Mouse (Mus musculus): ENCODE results near the gene Borcs6. TPM values are rescaled to one million over a fixed set of nuclear protein-coding genes. Genes with fewer than 3 reads are reported as not detected.

Gene Borcs6
- polyA plus RNA-seq, 1 experiment = 16.7 TPM

DNA sequence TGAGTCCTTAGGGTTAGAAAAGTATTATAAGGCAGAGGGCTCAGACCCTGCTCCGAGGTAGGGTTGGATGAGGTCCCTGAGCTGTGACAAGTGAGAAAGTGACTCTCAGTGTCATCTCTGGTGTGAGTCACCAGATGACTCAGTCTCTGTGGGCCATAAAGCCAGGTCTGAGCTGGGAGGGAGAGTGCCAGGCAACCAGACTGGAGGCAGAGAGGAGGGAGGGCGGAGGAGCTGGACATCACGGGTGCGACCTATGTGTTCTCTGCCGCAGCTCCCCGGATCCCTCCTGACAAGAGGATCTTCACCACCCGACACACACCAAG, 42.8 kb downstream of the Borcs6 start:
- no peaks in the 10 kb centered on the region for H3K27me3 ChIP-seq (ENCODE audit: control insufficient read depth, insufficient read depth, low read length)
- no peak overlapping the region for H3K4me3 ChIP-seq (ENCODE audit: extremely low read depth, insufficient read depth, insufficient read length)
- TF ChIP-seq CTCF (IDR thresholded peaks at IDR 0.05; ENCODE audit: extremely low read depth, insufficient read depth, insufficient read length, insufficient replicate concordance) (no peak), POLR2A (IDR thresholded peaks at IDR 0.05; ENCODE audit: low read depth, low read length) (no peak)
- no peak overlapping the region for H3K27ac ChIP-seq (ENCODE audit: insufficient read depth, low read length)
- 95% methylated on average over 7 of the region's 7 CpGs for WGBS
- DNase-seq (ENCODE audit: low read depth in 1 of 2, low spot score in 2 of 2) = no peak
- H3K36me3 ChIP-seq (ENCODE audit: control insufficient read depth, insufficient read depth, low read length) = peaks cover 58% of the 10 kb centered on the region
- peaks cover 16% of the 10 kb centered on the region; the same call in 1 of the 2 replicates for H3K4me1 ChIP-seq (ENCODE audit: control insufficient read depth, insufficient read depth, insufficient read length)

DNA sequence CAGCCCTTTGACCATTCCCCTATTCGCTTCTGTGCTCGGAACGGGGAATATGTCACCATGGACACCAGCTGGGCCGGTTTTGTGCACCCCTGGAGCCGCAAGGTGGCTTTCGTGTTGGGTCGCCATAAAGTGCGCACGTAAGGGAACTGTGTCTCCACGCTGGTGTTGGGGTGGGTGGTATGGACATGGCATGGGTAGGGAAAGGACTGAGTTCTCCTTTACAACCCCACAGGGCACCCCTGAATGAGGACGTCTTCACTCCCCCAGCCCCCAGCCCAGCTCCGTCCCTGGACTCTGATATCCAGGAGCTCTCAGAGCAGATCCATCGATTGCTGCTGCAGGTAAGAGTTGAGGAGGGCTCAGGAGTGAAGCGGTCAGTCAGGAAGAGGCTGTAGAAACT, 43.6 kb downstream of the Borcs6 start:
- Histone ChIP-seq H3K36me3 (ENCODE audit: control insufficient read depth, insufficient read depth, low read length) (peaks cover 66% of the 10 kb centered on the region), H3K4me3 (ENCODE audit: extremely low read depth, insufficient read depth, insufficient read length) (no peak overlapping the region), H3K4me1 (ENCODE audit: control insufficient read depth, insufficient read depth, insufficient read length) (peaks cover 9% of the 10 kb centered on the region; the same call in 1 of the 2 replicates), H3K27me3 (ENCODE audit: control insufficient read depth, insufficient read depth, low read length) (no peaks in the 10 kb centered on the region), H3K27ac (ENCODE audit: insufficient read depth, low read length) (no peak overlapping the region)
- DNase-seq (ENCODE audit: low read depth in 1 of 2, low spot score in 2 of 2) = no peak
- TF ChIP-seq POLR2A (IDR thresholded peaks at IDR 0.05; ENCODE audit: low read depth, low read length) = no peak
- TF ChIP-seq CTCF (IDR thresholded peaks at IDR 0.05; ENCODE audit: extremely low read depth, insufficient read depth, insufficient read length, insufficient replicate concordance) = no peak
- 95% methylated on average over 14 of the region's 14 CpGs for WGBS

DNA sequence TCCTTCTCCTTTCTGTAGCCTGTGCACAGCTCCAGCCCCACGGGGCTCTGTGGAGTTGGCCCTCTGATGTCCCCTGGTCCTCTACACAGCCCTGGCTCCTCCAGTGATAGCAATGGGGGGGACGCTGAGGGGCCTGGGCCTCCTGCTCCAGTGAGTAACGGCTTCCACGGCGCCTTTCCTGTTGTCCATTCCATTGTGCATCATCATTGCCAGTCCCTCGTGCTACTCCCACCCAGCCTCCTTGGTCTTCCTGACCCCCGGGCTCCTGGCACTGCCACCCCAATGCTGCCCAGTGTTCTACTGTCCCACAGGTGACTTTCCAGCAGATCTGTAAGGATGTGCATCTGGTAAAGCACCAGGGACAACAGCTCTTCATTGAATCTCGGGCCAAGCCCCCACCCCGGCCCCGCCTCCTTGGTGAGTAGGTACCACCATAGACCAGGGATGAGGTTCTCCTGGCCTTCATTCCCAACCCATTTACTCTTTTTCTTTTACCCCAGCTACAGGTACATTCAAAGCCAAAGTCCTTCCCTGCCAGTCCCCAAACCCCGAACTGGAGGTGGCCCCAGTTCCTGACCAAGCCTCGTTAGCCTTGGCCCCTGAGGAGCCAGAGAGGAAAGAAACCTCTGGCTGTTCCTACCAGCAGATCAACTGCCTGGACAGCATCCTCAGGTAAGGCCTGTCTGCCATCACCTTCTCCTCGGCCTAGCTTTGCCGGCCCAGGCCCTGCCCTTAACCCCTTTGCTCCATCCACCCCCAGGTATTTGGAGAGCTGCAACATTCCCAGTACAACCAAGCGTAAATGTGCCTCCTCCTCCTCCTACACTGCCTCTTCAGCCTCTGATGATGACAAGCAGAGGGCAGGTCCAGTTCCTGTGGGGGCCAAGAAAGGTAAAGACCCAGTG, 44.3 kb downstream of the Borcs6 start:
- H3K4me3 ChIP-seq (ENCODE audit: extremely low read depth, insufficient read depth, insufficient read length) = no peak overlapping the region

DNA sequence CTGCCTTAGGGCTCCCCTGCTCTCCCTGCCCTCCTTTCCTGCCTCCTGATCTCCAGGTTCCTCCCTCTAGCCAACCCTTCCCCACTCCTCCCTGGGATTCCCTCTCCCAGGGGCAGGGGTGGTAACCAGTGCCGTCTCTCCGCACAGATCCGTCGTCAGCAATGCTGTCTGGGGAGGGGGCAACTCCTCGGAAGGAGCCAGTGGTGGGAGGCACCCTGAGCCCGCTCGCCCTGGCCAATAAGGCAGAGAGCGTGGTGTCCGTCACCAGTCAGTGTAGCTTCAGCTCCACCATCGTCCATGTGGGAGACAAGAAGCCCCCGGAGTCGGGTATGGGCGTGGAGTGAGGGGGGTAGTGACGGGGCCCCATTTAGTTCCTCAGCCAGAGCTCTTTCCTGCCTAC, 45.0 kb downstream of the Borcs6 start:
- no peaks in the 10 kb centered on the region for H3K27me3 ChIP-seq (ENCODE audit: control insufficient read depth, insufficient read depth, low read length)
- no peak overlapping the region for H3K27ac ChIP-seq (ENCODE audit: insufficient read depth, low read length)
- WGBS = 95% methylated on average over 14 of the region's 14 CpGs
- DNase-seq (ENCODE audit: low read depth in 1 of 2, low spot score in 2 of 2) = no peak
- no peak overlapping the region for H3K4me3 ChIP-seq (ENCODE audit: extremely low read depth, insufficient read depth, insufficient read length)
- peaks cover 6% of the 10 kb centered on the region; the same call in 1 of the 2 replicates for H3K4me1 ChIP-seq (ENCODE audit: control insufficient read depth, insufficient read depth, insufficient read length)
- TF ChIP-seq POLR2A (IDR thresholded peaks at IDR 0.05; ENCODE audit: low read depth, low read length) = no peak
- TF ChIP-seq CTCF (IDR thresholded peaks at IDR 0.05; ENCODE audit: extremely low read depth, insufficient read depth, insufficient read length, insufficient replicate concordance) = no peak
- H3K36me3 ChIP-seq (ENCODE audit: control insufficient read depth, insufficient read depth, low read length) = peaks cover 78% of the 10 kb centered on the region

More for the DNA sequence above, 44.3 kb downstream of the Borcs6 start:
- H3K27me3 ChIP-seq (ENCODE audit: control insufficient read depth, insufficient read depth, low read length) = no peaks in the 10 kb centered on the region
- peaks cover 71% of the 10 kb centered on the region for H3K36me3 ChIP-seq (ENCODE audit: control insufficient read depth, insufficient read depth, low read length)
- no peak overlapping the region for H3K27ac ChIP-seq (ENCODE audit: insufficient read depth, low read length)
- DNase-seq (ENCODE audit: low read depth in 1 of 2, low spot score in 2 of 2) = no peak
- TF ChIP-seq POLR2A (IDR thresholded peaks at IDR 0.05; ENCODE audit: low read depth, low read length) (no peak), CTCF (IDR thresholded peaks at IDR 0.05; ENCODE audit: extremely low read depth, insufficient read depth, insufficient read length, insufficient replicate concordance) (no peak)
- 95% methylated on average over 15 of the region's 15 CpGs for WGBS
- peaks cover 6% of the 10 kb centered on the region; the same call in 1 of the 2 replicates for H3K4me1 ChIP-seq (ENCODE audit: control insufficient read depth, insufficient read depth, insufficient read length)

DNA sequence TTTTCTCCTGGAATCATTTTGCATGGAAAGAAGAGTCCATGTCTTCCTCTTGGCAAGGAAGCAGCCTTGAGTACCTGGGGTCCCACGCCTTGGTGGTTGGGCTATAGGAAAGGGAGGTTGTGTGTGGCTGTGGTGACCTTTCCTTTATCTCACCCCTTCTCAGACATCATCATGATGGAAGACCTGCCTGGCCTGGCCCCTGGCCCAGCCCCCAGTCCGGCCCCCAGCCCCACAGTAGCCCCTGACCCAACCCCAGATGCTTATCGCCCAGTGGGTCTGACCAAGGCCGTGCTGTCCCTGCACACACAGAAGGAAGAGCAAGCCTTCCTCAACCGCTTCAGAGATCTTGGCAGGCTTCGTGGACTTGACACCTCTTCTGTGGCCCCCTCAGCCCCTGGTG, 45.7 kb downstream of the Borcs6 start:
- no peak for DNase-seq (ENCODE audit: low read depth in 1 of 2, low spot score in 2 of 2)
- Histone ChIP-seq H3K36me3 (ENCODE audit: control insufficient read depth, insufficient read depth, low read length) (peaks cover 79% of the 10 kb centered on the region), H3K4me1 (ENCODE audit: control insufficient read depth, insufficient read depth, insufficient read length) (peaks cover 6% of the 10 kb centered on the region; the same call in 1 of the 2 replicates), H3K27me3 (ENCODE audit: control insufficient read depth, insufficient read depth, low read length) (no peaks in the 10 kb centered on the region), H3K27ac (ENCODE audit: insufficient read depth, low read length) (no peak overlapping the region), H3K4me3 (ENCODE audit: extremely low read depth, insufficient read depth, insufficient read length) (no peak overlapping the region)
- WGBS = 92% methylated on average over 6 of the region's 6 CpGs
- TF ChIP-seq CTCF (IDR thresholded peaks at IDR 0.05; ENCODE audit: extremely low read depth, insufficient read depth, insufficient read length, insufficient replicate concordance) = no peak
- TF ChIP-seq POLR2A (IDR thresholded peaks at IDR 0.05; ENCODE audit: low read depth, low read length) = no peak

DNA sequence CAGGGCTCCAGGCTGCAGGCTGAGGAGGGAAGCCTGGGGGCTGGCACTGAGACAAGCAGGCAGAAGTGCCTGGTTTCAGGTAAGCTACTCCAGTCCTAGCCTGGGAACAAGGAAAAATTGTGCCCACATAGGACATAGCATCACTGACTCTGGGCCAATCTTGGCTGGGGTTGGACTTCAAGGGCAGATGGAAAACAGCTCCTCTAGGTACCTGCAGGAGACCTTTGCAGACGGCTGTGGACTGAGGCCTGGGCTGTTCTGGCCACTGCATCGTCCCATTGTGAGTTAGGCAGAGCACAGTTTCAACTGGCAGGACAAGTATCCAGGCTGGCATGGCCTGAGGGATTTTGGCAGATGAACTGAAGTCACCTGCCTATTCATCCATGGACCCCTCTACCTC, 46.3 kb downstream of the Borcs6 start:
- Histone ChIP-seq H3K27me3 (ENCODE audit: control insufficient read depth, insufficient read depth, low read length) (no peaks in the 10 kb centered on the region), H3K27ac (ENCODE audit: insufficient read depth, low read length) (no peak overlapping the region), H3K36me3 (ENCODE audit: control insufficient read depth, insufficient read depth, low read length) (peaks cover 77% of the 10 kb centered on the region), H3K4me1 (ENCODE audit: control insufficient read depth, insufficient read depth, insufficient read length) (peaks cover 2% of the 10 kb centered on the region; the same call in 1 of the 2 replicates), H3K4me3 (ENCODE audit: extremely low read depth, insufficient read depth, insufficient read length) (no peak overlapping the region)
- TF ChIP-seq CTCF (IDR thresholded peaks at IDR 0.05; ENCODE audit: extremely low read depth, insufficient read depth, insufficient read length, insufficient replicate concordance) = no peak
- no peak for TF ChIP-seq POLR2A (IDR thresholded peaks at IDR 0.05; ENCODE audit: low read depth, low read length)
- DNase-seq (ENCODE audit: low read depth in 1 of 2, low spot score in 2 of 2) = no peak
- WGBS = 90% methylated on average over 2 of the region's 2 CpGs

DNA sequence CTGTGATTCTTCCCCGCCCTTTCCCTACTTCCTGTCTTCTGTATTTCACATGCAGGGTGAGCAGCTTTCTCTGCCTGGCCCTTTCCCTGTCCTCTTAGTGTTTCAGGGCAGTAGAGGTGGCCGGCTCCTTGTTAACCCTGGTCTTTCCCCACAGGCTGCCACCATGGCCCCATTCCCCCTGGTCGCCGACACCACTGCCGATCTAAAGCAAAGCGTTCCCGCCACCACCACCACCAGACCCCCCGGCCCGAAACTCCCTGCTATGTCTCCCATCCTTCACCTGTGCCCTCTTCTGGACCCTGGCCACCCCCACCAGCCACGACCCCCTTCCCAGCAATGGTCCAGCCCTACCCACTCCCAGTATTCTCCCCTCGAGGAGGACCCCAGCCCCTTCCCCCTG, 46.8 kb downstream of the Borcs6 start:
- Histone ChIP-seq H3K4me3 (ENCODE audit: extremely low read depth, insufficient read depth, insufficient read length) (no peak overlapping the region), H3K27me3 (ENCODE audit: control insufficient read depth, insufficient read depth, low read length) (no peaks in the 10 kb centered on the region), H3K4me1 (ENCODE audit: control insufficient read depth, insufficient read depth, insufficient read length) (0 out of 2 replicates have a peak, but pooled peaks cover 3% of the 10 kb centered on the region), H3K36me3 (ENCODE audit: control insufficient read depth, insufficient read depth, low read length) (peaks cover 72% of the 10 kb centered on the region), H3K27ac (ENCODE audit: insufficient read depth, low read length) (no peak overlapping the region)
- DNase-seq (ENCODE audit: low read depth in 1 of 2, low spot score in 2 of 2) = no peak
- 93% methylated on average over 11 of the region's 11 CpGs for WGBS
- TF ChIP-seq CTCF (IDR thresholded peaks at IDR 0.05; ENCODE audit: extremely low read depth, insufficient read depth, insufficient read length, insufficient replicate concordance) = no peak

All from spleen, adult 2 months (tissue).